Mouse (Mus musculus): ENCODE measurements around the gene Ddx17.
A peak's percentile ranks its signal among the peaks of the same experiment; 100 is the strongest.

Gene Ddx17

DNA sequence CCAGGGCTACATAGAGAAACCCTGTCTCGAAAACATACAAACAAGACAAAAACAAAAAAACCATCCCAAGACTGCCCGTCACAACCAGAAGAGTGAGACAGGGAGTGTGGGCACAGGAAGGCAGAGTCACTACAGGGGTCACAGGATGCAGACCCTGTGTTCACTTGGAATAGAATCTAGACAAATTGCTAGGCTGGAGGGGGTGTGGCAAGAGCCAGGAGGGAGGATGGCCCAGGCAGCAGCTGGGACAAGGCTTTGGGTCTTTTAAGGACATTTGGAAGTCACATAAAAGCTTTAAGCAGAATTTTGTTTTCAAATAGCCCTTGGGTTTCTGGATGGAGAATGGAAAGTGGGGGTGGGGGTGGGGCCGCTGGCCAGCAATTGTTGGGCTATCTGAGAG, 28.0 kb downstream of the Ddx17 start:
- DNase-seq (ENCODE audit: low spot score), result no peak

DNA sequence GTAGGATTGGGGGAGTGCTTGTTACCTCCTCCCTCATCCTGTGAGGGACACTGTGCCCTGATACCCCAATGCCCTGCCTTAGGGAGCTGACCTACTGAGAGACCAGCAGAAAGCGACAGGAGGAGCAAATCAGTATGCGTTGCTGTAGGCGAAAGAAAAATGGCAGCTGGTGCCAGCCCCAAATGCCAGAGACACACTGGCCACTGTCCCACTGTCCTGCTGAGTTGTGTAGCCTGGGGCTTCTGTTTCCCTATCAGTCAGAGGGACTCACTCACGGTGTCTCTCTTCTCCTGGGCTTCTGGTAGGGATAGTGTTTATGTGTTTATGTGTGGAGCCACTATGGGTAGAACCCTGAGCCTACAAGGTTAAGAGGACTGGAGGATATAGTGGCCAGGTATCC, 28.8 kb downstream of the Ddx17 start:
- no peak for DNase-seq (ENCODE audit: low spot score)

DNA sequence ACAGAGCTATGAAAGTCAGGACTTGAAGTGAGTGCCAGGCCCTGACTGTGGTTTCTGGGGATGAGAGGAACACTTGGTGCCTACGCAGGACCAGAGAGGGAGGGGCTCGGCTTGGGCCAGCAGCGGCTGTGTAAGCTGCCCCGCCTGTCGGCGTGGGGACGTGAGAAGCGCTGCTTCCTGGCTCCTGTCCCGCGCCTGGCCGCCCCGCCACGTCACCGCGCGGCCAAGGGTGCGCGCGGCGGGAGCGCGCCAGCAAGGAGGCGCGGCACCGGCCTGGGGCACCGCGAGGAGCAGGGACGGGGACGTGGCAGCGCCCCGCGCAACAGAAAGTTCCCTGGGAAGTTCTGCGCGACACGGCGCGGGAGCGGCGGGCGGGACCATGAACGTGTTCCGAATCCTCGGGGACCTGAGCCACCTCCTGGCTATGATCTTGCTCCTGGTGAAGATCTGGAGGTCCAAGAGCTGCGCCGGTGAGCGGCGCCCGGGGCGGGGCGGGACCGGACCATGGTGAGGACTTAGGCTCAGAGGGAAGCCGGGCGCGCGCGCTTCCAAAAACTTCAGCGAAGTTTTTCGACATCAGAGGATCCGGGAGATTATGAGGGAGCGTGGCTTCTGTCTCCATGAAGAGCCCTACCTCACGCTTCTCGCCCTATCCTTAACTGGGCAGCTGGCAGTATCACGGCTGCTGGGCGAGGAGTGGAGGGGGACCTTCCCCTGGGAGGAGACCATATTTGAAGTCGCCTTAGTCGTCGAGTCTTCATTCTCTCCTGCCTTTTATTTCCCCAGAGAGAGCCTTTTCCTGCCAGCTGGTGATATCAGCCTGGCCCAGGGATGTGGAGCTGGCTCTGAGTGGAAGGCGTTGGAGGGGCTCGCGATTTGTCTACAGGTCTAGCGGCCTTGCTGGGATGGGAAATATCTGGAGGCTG, 30.1 kb downstream of the Ddx17 start, which contains the start of gene Kdelr3:
Gene Kdelr3, plus strand, starts transcription at position 241 of the 926 bp plus-strand sequence.
- peak; percentile 67 for DNase-seq (ENCODE audit: low spot score)

DNA sequence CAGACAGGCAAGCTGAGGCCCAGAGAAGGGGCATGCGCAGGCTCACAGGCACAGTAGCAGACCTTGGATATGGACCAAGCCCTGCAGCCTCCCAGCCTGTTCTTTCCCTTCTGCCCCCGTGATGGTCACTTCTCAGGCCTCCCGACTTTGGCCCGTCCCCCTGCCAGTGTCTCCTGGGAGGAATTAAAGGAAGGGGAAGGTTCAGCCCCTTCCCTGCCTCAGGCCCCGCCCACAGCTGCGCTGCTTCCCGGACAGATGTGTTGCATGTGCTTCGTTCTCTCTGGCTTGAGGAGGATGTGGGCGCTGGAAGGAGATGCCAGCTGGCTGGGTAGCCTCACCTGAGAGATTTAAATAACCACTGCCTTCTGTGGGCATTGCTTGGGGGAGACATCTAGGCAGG, 32.6 kb downstream of the Ddx17 start:
- no peak for DNase-seq (ENCODE audit: low spot score)

DNA sequence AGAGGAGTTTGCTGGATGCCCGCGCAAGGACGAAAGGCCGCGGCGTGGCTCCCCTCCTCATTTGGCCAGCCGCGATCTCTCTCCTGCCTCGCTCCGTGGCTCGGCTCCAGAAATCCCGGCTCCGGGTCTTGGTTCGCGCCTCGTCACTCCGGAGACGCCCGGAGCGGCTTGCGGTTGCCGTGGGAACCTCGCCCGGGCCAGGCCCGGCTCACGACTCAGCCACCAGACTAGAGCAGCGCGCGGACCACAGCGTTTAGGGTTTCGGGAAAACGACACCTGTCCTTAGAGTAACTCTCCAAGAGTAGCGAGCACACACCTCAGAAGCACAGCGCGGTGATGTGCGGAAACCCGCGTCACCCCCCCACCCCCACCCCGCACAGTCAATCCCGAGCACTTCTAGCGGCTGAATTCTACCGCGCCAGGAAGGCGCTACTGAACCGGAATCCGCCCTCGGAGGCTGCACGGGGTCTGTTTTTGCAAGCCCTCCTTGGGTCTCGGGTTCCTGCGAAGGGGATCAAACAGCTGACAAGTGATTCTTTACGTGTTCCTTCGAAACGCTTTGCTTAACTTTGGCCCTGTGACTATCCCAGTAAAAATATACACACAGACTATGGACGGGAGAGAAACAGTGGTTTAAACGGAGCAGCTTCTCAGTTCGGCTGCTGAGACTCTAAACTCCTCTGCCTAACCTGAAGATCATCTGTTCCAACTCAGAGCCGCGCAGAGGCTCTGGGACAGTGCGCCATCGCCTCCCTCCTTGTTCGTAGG, 34.8 kb downstream of the Ddx17 start:
- peak; percentile 66 for DNase-seq (ENCODE audit: low spot score)

DNA sequence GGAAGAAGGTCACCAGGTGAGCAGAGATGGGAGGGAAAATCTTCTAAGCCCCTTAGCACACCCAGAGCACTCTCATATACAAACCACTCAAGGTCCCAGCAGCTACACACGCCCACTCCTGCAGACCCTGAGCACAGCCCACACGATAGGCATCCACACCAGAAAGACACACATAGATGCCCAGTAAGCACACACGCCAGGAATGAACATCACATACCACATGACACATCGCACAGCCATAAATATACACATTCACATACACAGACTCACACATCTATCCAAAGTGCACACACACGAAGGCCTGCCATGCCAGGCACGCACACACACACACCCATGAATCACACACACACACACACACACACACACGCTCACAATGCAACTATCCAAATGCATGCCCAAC, 36.1 kb downstream of the Ddx17 start:
- no peak for DNase-seq (ENCODE audit: low spot score)

DNA sequence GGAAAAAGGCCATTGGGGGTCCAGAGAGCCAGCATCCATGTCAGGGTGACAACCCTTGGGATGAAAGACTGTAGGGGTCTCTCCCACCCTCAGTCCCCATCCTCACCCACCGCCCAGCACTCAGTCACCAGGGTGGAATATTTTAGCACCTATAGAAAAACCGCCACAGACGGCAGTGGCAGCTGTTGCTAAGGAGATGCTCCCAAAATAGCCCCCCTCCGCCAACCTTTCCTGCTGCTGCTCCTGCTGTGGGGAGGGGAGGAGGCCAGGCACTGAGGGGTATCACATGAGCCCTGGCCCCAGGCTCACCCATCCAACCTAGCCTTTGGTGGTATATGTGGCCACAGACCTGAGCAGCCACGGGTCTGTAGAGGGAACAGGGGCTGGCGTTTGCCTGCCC, 36.5 kb downstream of the Ddx17 start:
- DNase-seq (ENCODE audit: low spot score), result no peak

DNA sequence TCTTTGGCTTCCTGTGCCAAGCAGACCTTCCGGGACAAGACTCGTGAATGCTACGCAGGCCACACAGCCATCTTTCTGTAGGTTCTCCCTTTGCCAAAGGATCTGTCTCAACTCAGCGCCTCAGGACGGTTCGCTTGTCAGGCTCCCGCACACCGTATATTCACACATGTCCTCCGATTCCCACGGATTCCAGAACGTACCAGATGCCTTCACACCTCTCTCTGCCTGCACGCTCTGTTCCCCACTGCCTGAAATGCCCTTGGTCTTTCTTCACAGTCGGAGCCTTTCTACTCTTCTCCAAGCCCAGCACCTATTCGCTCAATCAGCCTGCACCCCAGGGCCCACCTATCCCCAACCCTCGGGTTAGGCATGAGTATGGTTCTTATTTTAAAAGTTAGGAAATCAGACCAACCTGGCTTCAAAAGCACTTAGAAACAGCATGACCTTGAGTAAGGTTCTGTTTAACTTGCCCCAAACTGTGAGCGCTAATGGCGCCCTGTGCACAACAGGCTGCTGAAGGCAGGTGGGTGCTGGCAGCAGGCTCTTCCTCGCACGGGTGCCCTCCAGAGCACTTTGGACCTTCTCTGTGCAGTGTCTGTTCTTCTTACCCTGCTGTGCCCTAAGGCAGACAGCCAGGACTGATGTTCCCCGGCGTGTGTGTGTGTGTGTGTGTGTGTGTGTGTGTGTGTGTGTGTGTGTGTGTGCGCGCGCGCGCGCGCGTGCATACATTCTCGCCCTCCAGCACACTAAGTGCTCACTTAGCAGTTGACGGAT, 39.3 kb downstream of the Ddx17 start:
- DNase-seq (ENCODE audit: low spot score), result no peak

DNA sequence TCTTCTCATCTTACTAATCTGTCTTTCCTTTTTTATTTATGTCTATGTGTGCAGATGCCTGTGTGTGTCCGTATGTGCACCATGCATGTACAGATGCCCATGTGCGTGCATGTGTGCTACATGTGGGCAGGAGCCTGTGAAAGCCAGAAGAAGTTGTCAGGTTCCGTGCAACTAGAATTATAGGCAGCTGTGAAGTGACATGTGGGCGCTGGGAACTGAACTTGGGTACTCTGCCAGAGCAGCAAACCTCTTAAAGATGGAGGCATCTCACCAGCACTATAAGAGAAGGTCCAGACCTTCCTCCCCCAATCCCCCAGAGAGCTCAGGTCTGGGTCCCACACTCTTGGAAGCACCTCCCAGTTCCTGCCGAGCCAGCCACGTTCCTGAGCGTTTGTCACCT, 40.1 kb downstream of the Ddx17 start:
- DNase-seq (ENCODE audit: low spot score), result no peak

DNA sequence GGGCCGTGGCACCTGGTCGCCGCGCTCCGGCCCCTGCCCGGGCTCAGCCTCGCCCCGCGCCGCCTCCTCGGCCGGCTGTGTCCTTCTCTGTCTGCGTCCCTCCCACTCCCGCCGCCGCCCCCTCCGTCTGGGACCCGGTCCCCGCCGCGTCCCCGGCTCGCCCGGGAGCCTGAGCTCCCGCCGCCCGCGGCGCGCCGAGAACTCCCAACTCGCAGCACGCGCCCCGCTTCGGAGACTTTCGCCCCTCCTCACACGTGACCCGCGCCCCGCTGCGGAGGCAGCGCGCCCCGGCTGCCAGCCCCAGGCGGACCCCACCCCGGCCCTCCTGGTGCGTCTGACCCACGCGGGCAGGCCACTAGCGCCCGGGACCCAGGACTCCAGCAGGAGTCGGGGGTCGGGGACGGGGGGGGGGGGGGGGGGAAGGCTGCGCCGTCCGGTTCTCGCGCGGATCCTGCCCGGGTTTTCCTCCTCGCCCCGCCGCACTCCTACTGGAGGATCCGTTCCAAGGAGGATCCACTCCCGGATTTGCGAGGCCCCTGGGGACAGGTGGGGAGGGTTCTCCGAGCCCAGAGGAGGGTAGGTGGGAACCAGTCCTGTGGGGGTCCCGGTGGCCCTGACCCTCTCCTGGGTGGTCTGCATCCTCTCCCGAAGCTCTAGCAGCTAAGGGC, 40.8 kb downstream of the Ddx17 start:
- no peak for DNase-seq (ENCODE audit: low spot score)

DNA sequence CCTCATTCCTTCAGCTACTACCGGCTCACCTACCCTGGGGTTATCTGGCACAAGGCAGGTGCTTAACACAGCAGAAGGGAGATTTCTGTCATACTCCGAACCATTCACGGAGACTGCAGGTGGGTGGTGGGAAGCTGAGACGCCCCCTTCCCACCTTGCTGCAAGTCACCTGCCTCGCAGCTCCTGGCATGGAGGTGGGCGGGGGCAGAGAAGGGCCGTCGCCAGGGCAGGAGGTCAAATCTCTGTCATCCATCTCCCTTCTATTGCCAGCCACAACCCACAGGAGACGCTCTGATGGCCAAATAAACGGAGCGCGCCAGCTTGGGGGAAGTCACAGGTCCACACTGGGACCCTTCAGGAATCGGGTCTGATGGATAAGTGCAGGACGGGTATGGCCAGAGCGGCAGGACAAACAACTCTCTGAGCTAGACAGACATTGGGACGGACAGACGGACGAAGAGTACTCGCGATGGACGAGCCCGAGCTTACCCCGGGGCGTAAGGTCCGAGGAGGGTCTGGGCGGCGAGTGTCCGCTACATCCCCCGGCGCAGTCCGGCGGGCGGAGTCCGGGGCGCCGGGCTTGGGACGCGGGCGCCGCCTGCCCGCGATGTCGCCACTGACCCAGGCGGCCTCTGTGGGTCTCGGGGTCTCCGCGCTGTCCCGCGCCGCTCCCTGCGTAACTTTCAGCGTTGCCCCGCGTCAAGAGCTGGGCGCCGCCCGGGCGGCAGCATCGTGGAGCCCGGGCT, 41.7 kb downstream of the Ddx17 start, which contains the start of gene Kcnj4:
Gene Kcnj4, minus strand, starts transcription at position 535 of the 746 bp plus-strand sequence.
- DNase-seq (ENCODE audit: low spot score), result no peak

DNA sequence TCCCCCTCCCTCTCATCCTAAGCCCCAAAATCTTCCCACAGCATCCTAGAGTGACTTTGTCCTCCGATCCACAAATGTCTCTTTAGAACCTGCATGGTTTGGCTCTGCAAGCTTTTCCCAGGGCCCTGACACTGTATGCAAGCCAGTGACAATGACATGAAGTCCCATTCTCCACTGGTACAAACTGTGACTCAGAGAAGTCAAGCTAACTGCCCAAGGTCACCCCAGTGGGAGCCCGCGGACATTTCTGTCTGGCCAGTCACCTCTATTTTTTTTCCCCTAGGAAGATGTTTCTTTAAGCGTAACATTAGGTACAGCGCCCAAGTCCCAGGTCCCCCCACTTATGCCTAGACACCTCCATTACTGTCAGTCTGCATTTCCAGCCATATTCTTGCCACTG, 43.1 kb downstream of the Ddx17 start:
- DNase-seq (ENCODE audit: low spot score), result no peak

DNA sequence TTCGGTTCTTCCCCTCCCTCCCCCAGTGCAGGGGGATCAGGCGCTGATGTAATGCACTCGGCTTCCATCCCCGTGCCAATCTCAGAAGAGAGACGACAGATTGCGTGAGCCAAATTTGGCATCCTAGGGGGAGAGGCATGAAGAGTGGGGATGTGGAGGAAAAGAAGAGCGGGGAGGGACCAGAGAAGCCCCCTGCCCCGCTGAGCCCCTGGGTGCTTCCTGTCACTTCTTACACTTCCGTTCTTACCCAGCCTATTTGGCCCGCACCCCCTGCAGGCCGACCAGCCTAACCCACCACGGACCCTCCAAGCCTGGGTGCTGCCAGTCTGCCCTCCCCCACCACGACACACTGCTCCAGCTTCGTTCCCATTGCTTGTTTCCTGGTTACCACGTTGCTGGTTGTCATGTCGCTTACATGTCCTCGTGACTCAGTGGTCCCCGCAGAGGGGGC, 43.6 kb downstream of the Ddx17 start:
- no peak for DNase-seq (ENCODE audit: low spot score)

DNA sequence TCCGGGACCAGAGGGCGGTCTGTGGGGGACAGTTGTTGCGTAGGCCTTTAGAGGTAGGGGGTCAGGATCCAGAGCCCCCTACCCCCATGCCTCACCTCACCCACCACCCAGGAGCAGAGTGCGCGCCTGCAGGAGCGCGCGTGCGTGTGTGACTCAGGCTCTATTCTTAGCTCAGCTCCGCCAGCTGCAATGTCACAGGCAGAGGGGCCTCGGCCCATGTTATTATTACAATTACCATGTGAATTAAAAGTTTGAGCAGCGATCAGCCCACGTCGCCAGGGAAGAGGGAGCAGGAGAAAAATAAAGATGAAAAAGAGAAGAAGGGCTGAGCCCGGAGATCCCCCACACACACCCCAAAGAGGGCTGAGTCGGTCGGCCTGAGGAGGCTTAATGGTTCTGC, 46.4 kb downstream of the Ddx17 start:
- DNase-seq (ENCODE audit: low spot score), result no peak

DNA sequence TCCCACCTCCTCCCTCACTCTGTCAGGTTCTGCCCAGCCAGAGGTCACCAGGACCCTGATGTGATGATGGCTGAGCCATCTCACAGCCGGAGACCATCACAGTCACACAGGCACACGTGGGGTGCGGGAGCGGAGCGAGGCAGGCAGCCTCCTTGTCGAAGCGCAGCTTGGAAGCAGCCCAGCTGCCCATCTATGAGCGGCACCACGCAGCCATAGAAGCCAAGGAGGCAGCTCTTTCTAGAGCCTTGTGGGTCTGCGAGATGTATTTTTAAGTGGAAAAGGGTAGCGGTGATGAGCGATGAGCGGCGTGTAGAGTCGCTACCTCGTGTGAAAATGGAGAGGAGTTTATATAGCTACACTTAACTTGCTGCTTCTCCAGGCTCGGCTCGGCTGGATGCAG, 53.0 kb downstream of the Ddx17 start:
- DNase-seq (ENCODE audit: low spot score), result no peak

DNA sequence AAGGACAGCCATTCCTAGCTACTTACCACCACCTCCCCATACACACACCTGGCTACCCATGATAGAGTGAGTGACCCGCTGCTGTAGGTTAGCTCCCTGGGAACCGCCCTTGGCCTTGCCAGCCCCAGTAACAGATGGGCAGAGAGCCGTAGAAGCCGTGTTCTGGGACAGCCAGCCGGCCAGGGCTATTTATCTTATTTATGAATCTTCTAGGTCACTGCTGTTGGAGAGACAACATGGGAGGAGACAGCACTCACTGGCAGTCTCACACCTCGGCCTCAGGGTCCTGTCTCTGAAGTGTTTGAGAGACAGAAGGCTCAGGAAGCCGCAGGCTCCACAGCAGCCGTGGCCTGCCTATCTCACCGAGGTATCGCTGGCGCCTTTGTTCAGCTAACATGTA, 57.1 kb downstream of the Ddx17 start:
- DNase-seq (ENCODE audit: low spot score), result no peak

DNA sequence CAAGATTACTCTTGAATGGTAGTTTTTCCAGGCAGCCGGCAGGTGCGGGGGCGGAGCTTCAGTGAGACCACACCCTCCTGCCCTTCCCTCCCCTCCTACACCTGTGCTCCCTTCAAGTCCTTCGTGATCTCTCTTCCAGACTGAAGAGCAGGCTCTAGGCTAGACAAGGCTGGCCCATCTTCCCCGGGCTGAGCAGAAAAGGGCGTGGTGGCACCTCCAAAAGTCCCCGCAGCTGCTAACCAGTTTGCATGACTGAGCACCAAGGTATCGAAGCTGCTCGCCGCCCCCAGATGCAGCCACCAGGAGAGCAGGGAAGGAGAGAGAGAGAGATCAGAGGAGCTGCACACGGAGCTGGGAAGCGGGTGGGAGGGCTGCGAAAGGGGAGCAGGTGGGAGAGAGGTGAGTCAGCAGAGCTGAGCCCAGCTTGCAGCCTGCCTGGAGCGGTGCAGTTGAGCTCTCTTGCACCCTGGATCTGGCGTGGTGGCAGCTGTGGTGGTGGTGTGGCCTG, 65.3 kb downstream of the Ddx17 start:
- DNase-seq (ENCODE audit: low spot score), result no peak

Measured in ovary, adult 18-20 months (tissue).